Mouse (Mus musculus) small intestine, adult 2 months (tissue): ENCODE results near the gene Cst8.

ENCODE experiments used
- CTCF ChIP-seq: fragments of 200-500 bp; IDR thresholded peaks from 2 replicates; pipeline ENCODE4 v1.5.1; 2012; ENCODE audit warnings: low read depth, mild to moderate bottlenecking, control low read depth, inconsistent platforms, low read length, moderate library complexity, mixed read lengths; ENCODE audit not compliant: insufficient replicate concordance, insufficient read length; ENCODE audit errors: extremely low read depth
- POLR2A ChIP-seq: fragments of 200-500 bp; IDR thresholded peaks from 2 replicates; pipeline ENCODE4 v1.6.1; 2012; ENCODE audit warnings: low read depth, mild to moderate bottlenecking, control low read depth, inconsistent platforms, low read length, moderate library complexity

GRCm38 (mm10) chr2:148751893-148752813 is 46.4 kb upstream of the Cst8 start:
- TF ChIP-seq POLR2A (no peak), CTCF (peak; percentile 23; the same call in 1 of the 2 replicates)
